Mouse (Mus musculus) megakaryocyte progenitor cell, adult 5-6 weeks (primary cell): ENCODE data around the gene Prrt1. TPM values are rescaled to one million over a fixed set of nuclear protein-coding genes. Genes with fewer than 3 reads are reported as not detected.

ENCODE experiments used
- total RNA-seq, 2 experiments: library from RNA; stranded (forward) in 1 of 2; stranded (reverse) in 1 of 2; fragments of 157-497, 149-512 nt in 1 of 2; fragments of 200-1000 nt in 1 of 2; gene quantifications; 2 replicates each; pipeline versions ENCODE4 v1.2.3 to v1.2.4; 2015 to 2017

Prrt1 gene
- total RNA-seq, 2 experiments from 2014 or later, result 0.17 TPM; not detected in 1

Other genes starting within 250 kb of the Prrt1 start
- gene BC051142, start 230.7 kb upstream of the Prrt1 start, total RNA-seq (2015), result 1.7 and 4.5 TPM in 2 replicates
- 1.0 and 2.4 TPM in 2 replicates for gene BC051142, start 230.7 kb upstream of the Prrt1 start, total RNA-seq (2017)
- gene Btnl4, start 152.2 kb upstream of the Prrt1 start, total RNA-seq (2015), result not detected in 2 replicates
- gene Btnl4, start 152.2 kb upstream of the Prrt1 start, total RNA-seq (2017), result not detected in 2 replicates
- gene Btnl6, start 112.2 kb upstream of the Prrt1 start, total RNA-seq (2015), result not detected in 2 replicates
- gene Btnl6, start 112.2 kb upstream of the Prrt1 start, total RNA-seq (2017), result not detected in 2 replicates
- gene Notch4, start 65.3 kb upstream of the Prrt1 start, total RNA-seq (2015), result 0.17 and 0.39 TPM in 2 replicates
- under 0.01 and 0.14 TPM in 2 replicates for gene Notch4, start 65.3 kb upstream of the Prrt1 start, total RNA-seq (2017)
- gene Gpsm3, start 39.7 kb upstream of the Prrt1 start, total RNA-seq (2015), result 63.4 and 69.0 TPM in 2 replicates
- 14.5 and 20.2 TPM in 2 replicates for gene Gpsm3, start 39.7 kb upstream of the Prrt1 start, total RNA-seq (2017)
- 17.0 and 20.6 TPM in 2 replicates for gene Pbx2, start 38.3 kb upstream of the Prrt1 start, total RNA-seq (2015)
- 24.9 and 26.7 TPM in 2 replicates for gene Pbx2, start 38.3 kb upstream of the Prrt1 start, total RNA-seq (2017)
- 1.5 and 2.6 TPM in 2 replicates for gene Ager, start 31.7 kb upstream of the Prrt1 start, total RNA-seq (2015)
- 0.24 and 3.0 TPM in 2 replicates for gene Ager, start 31.7 kb upstream of the Prrt1 start, total RNA-seq (2017)
- 50.6 and 51.6 TPM in 2 replicates for gene Rnf5, start 25.8 kb upstream of the Prrt1 start, total RNA-seq (2015)
- gene Rnf5, start 25.8 kb upstream of the Prrt1 start, total RNA-seq (2017), result 17.7 and 18.5 TPM in 2 replicates
- 25.7 and 33.6 TPM in 2 replicates for gene Agpat1, start 25.3 kb upstream of the Prrt1 start, total RNA-seq (2015)
- 20.2 and 24.9 TPM in 2 replicates for gene Agpat1, start 25.3 kb upstream of the Prrt1 start, total RNA-seq (2017)
- gene Egfl8, start 13.6 kb upstream of the Prrt1 start, total RNA-seq (2015), result 0.47 and 1.1 TPM in 2 replicates
- 0.92 and 2.2 TPM in 2 replicates for gene Egfl8, start 13.6 kb upstream of the Prrt1 start, total RNA-seq (2017)
- gene Ppt2, start 1.0 kb upstream of the Prrt1 start, total RNA-seq (2015), result 26.5 and 33.5 TPM in 2 replicates
- gene Ppt2, start 1.0 kb upstream of the Prrt1 start, total RNA-seq (2017), result 15.3 and 19.7 TPM in 2 replicates
- 3.8 and 4.1 TPM in 2 replicates for gene Fkbpl, start 15.2 kb downstream of the Prrt1 start, total RNA-seq (2015)
- 17.7 and 40.0 TPM in 2 replicates for gene Fkbpl, start 15.2 kb downstream of the Prrt1 start, total RNA-seq (2017)
- gene Atf6b, start 17.6 kb downstream of the Prrt1 start, total RNA-seq (2015), result 25.5 and 27.8 TPM in 2 replicates
- 24.3 and 30.2 TPM in 2 replicates for gene Atf6b, start 17.6 kb downstream of the Prrt1 start, total RNA-seq (2017)
- gene Tnxb, start 41.0 kb downstream of the Prrt1 start, total RNA-seq (2015), result not detected in 2 replicates
- not detected in 2 replicates for gene Tnxb, start 41.0 kb downstream of the Prrt1 start, total RNA-seq (2017)
- 0.12 and 0.27 TPM in 2 replicates for gene C4b, start 114.3 kb downstream of the Prrt1 start, total RNA-seq (2015)
- gene C4b, start 114.3 kb downstream of the Prrt1 start, total RNA-seq (2017), result 0.03 and 0.12 TPM in 2 replicates
- gene Cyp21a1, start 175.0 kb downstream of the Prrt1 start, total RNA-seq (2015), result not detected in 2 replicates
- gene Cyp21a1, start 175.0 kb downstream of the Prrt1 start, total RNA-seq (2017), result not detected in 2 replicates
- gene Stk19, start 207.4 kb downstream of the Prrt1 start, total RNA-seq (2015), result 19.6 and 27.3 TPM in 2 replicates
- gene Stk19, start 207.4 kb downstream of the Prrt1 start, total RNA-seq (2017), result 17.0 and 31.8 TPM in 2 replicates
- gene Dxo, start 207.5 kb downstream of the Prrt1 start, total RNA-seq (2015), result 20.2 and 33.2 TPM in 2 replicates
- gene Dxo, start 207.5 kb downstream of the Prrt1 start, total RNA-seq (2017), result 18.8 and 28.9 TPM in 2 replicates
- 10.2 and 12.8 TPM in 2 replicates for gene Skiv2l, start 220.7 kb downstream of the Prrt1 start, total RNA-seq (2015)
- 31.2 and 35.7 TPM in 2 replicates for gene Skiv2l, start 220.7 kb downstream of the Prrt1 start, total RNA-seq (2017)
- 65.8 and 70.7 TPM in 2 replicates for gene Nelfe, start 220.9 kb downstream of the Prrt1 start, total RNA-seq (2015)
- gene Nelfe, start 220.9 kb downstream of the Prrt1 start, total RNA-seq (2017), result 39.9 and 40.8 TPM in 2 replicates
- not detected in 2 replicates for gene Cfb, start 233.0 kb downstream of the Prrt1 start, total RNA-seq (2015)
- not detected in 2 replicates for gene Cfb, start 233.0 kb downstream of the Prrt1 start, total RNA-seq (2017)
- 7.7 and 9.9 TPM in 2 replicates for gene Zbtb12, start 249.9 kb downstream of the Prrt1 start, total RNA-seq (2015)
- gene Zbtb12, start 249.9 kb downstream of the Prrt1 start, total RNA-seq (2017), result 13.6 and 15.1 TPM in 2 replicates